Mouse (Mus musculus): ENCODE data around the gene Ankrd34a. TPM values are rescaled to one million over a fixed set of nuclear protein-coding genes. Genes with fewer than 3 reads are reported as not detected.
A peak's percentile ranks its signal among the peaks of the same experiment; 100 is the strongest.

Ankrd34a gene
- polyA plus RNA-seq, 1 experiment from 2014 or later, result 21.9 TPM

GRCm38 (mm10) chr3:96590657-96591056 is 5.8 kb upstream of the Ankrd34a start:
- Histone ChIP-seq H3K4me3 (replicated peaks; ENCODE audit: low read length) (no peak overlapping the region), H3K9me3 (ENCODE audit: control insufficient read depth, low read length) (no peaks in the 10 kb centered on the region), H3K4me2 (ENCODE audit: low read length) (no peak overlapping the region), H3K4me1 (replicated peaks; ENCODE audit: control insufficient read depth, insufficient read depth, low read length) (peaks cover 14% of the 10 kb centered on the region), H3K27me3 (replicated peaks; ENCODE audit: control insufficient read depth, insufficient read depth, low read length) (no peaks in the 10 kb centered on the region), H3K27ac (ENCODE audit: low read length) (no peak overlapping the region), H3K9ac (replicated peaks; ENCODE audit: low read depth, low read length) (no peak overlapping the region), H3K36me3 (ENCODE audit: control insufficient read depth, insufficient read depth) (no peaks in the 10 kb centered on the region)
- 80% methylated on average over 4 of the region's 4 CpGs for WGBS
- no peak for ATAC-seq

DNA sequence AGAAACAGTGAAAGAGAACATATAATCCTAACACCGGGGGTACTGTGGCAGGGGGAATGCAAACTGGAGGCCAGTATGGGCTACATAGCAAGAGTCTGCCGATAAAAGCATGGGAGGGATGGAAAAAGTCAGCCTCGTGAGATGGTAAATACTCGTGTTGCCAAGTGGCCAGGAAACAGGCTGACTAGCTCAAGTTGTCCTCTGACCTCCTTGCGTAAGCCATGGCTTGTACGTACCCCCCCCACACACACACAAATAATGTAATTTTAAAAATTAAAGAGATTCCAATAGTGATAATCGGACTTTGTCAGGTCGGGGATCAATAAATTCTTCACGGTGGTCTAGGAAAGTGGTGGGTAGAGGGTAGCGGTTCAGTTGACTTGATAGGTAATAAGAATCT is 3.1 kb upstream of the Ankrd34a start:
- no peak for ATAC-seq
- peak overlapping the region; percentile 72 for H3K4me2 ChIP-seq (ENCODE audit: low read length)
- H3K9ac ChIP-seq (replicated peaks; ENCODE audit: low read depth, low read length), result peak overlapping the region; percentile 70
- no peaks in the 10 kb centered on the region for H3K36me3 ChIP-seq (ENCODE audit: control insufficient read depth, insufficient read depth)
- no peaks in the 10 kb centered on the region for H3K9me3 ChIP-seq (ENCODE audit: control insufficient read depth, low read length)
- H3K4me1 ChIP-seq (replicated peaks; ENCODE audit: control insufficient read depth, insufficient read depth, low read length), result peaks cover 38% of the 10 kb centered on the region
- H3K27ac ChIP-seq (ENCODE audit: low read length), result peak overlapping the region; percentile 75
- under 1% methylated on average over 10 of the region's 10 CpGs for WGBS
- H3K27me3 ChIP-seq (replicated peaks; ENCODE audit: control insufficient read depth, insufficient read depth, low read length), result no peaks in the 10 kb centered on the region
- peak overlapping the region; percentile 64 for H3K4me3 ChIP-seq (replicated peaks; ENCODE audit: low read length)

GRCm38 (mm10) chr3:96593790-96594560 is 2.5 kb upstream of the Ankrd34a start, which contains the start of gene Polr3gl:
TSS of gene Polr3gl (minus strand) at chr3:96594181.
- Histone ChIP-seq H3K27me3 (replicated peaks; ENCODE audit: control insufficient read depth, insufficient read depth, low read length) (no peaks in the 10 kb centered on the region), H3K9ac (replicated peaks; ENCODE audit: low read depth, low read length) (peak within 1 kb of the TSS; percentile 70), H3K36me3 (ENCODE audit: control insufficient read depth, insufficient read depth) (no peaks in the 10 kb centered on the region), H3K4me1 (replicated peaks; ENCODE audit: control insufficient read depth, insufficient read depth, low read length) (peaks cover 44% of the 10 kb centered on the region), H3K4me3 (replicated peaks; ENCODE audit: low read length) (peak within 1 kb of the TSS; percentile 64), H3K27ac (ENCODE audit: low read length) (peak within 1 kb of the TSS; percentile 75), H3K4me2 (ENCODE audit: low read length) (peak within 1 kb of the TSS; percentile 72), H3K9me3 (ENCODE audit: control insufficient read depth, low read length) (no peaks in the 10 kb centered on the region)
- WGBS, result under 1% methylated on average over 38 of the region's 38 CpGs
- peak; percentile 88 for ATAC-seq

- no peak overlapping the region for H3K4me2 ChIP-seq (ENCODE audit: low read length)
- no peaks in the 10 kb centered on the region for H3K27me3 ChIP-seq (replicated peaks; ENCODE audit: control insufficient read depth, insufficient read depth, low read length)
- no peaks in the 10 kb centered on the region for H3K36me3 ChIP-seq (ENCODE audit: control insufficient read depth, insufficient read depth)
- peaks cover 52% of the 10 kb centered on the region for H3K4me1 ChIP-seq (replicated peaks; ENCODE audit: control insufficient read depth, insufficient read depth, low read length)
- H3K27ac ChIP-seq (ENCODE audit: low read length), result no peak overlapping the region
- no peak overlapping the region for H3K9ac ChIP-seq (replicated peaks; ENCODE audit: low read depth, low read length)
- no peak for ATAC-seq
- 83% methylated on average over 5 of the region's 5 CpGs for WGBS
- no peak overlapping the region for H3K4me3 ChIP-seq (replicated peaks; ENCODE audit: low read length)
- no peaks in the 10 kb centered on the region for H3K9me3 ChIP-seq (ENCODE audit: control insufficient read depth, low read length)
Measured at GRCm38 (mm10) chr3:96594851-96595250, 1.6 kb upstream of the Ankrd34a start.

DNA sequence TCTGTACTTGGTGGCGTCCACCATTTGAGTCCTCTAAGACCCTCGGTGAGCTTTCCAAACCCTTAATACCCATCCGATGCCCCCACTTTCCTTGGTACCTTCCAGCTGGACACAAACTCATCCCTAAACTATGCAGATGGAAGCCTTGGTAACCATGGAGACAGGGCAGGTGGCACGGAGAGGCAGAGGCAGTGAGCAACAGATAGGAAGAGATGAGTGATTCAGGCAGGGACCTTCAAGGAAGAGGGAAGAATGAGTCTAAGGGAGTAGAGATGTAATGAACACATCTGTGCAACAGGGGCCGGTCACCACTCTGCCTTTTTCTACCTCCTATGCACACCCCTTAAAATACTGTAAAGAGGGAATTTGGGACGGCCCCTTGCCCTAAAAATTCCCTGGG is 775 bp upstream of the Ankrd34a start:
- Histone ChIP-seq H3K27ac (ENCODE audit: low read length) (peak overlapping the region; percentile 52), H3K4me1 (replicated peaks; ENCODE audit: control insufficient read depth, insufficient read depth, low read length) (peaks cover 55% of the 10 kb centered on the region), H3K9me3 (ENCODE audit: control insufficient read depth, low read length) (no peaks in the 10 kb centered on the region), H3K9ac (replicated peaks; ENCODE audit: low read depth, low read length) (peak overlapping the region; percentile 75), H3K4me2 (ENCODE audit: low read length) (peak overlapping the region; percentile 99), H3K36me3 (ENCODE audit: control insufficient read depth, insufficient read depth) (no peaks in the 10 kb centered on the region), H3K4me3 (replicated peaks; ENCODE audit: low read length) (peak overlapping the region; percentile 52), H3K27me3 (replicated peaks; ENCODE audit: control insufficient read depth, insufficient read depth, low read length) (no peaks in the 10 kb centered on the region)
- ATAC-seq, result no peak
- 23% methylated on average over 6 of the region's 6 CpGs for WGBS

- no peak for ATAC-seq
- no peaks in the 10 kb centered on the region for H3K9me3 ChIP-seq (ENCODE audit: control insufficient read depth, low read length)
- H3K27ac ChIP-seq (ENCODE audit: low read length), result peak overlapping the region; percentile 52
- 2% methylated on average over 9 of the region's 12 CpGs for WGBS
- peak overlapping the region; percentile 75 for H3K9ac ChIP-seq (replicated peaks; ENCODE audit: low read depth, low read length)
- no peaks in the 10 kb centered on the region for H3K27me3 ChIP-seq (replicated peaks; ENCODE audit: control insufficient read depth, insufficient read depth, low read length)
- H3K4me1 ChIP-seq (replicated peaks; ENCODE audit: control insufficient read depth, insufficient read depth, low read length), result peaks cover 55% of the 10 kb centered on the region
- H3K4me2 ChIP-seq (ENCODE audit: low read length), result peak overlapping the region; percentile 99
- no peaks in the 10 kb centered on the region for H3K36me3 ChIP-seq (ENCODE audit: control insufficient read depth, insufficient read depth)
- peak overlapping the region; percentile 52 for H3K4me3 ChIP-seq (replicated peaks; ENCODE audit: low read length)
Measured at GRCm38 (mm10) chr3:96596855-96597254, 419 bp downstream of the Ankrd34a start.

DNA sequence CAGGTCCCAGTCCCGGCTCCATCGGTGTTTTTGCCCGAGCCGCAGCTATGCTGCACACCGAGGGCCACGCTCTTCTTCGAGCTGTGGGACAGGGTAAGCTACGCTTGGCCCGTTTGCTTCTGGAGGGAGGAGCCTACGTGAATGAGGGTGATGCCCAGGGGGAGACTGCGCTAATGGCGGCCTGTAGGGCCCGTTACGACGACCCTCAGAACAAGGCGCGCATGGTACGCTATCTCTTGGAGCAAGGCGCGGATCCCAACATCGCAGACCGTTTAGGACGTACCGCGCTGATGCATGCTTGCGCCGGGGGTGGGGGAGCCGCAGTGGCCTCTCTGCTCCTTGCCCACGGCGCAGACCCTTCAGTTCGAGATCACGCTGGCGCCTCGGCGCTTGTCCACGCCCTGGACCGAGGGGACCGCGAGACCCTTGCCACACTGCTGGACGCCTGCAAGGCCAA is 1.0 kb downstream of the Ankrd34a start:
- WGBS, result under 1% methylated on average over 40 of the region's 40 CpGs
- Histone ChIP-seq H3K9me3 (ENCODE audit: control insufficient read depth, low read length) (no peaks in the 10 kb centered on the region), H3K4me3 (replicated peaks; ENCODE audit: low read length) (peak overlapping the region; percentile 52), H3K4me1 (replicated peaks; ENCODE audit: control insufficient read depth, insufficient read depth, low read length) (peaks cover 59% of the 10 kb centered on the region), H3K4me2 (ENCODE audit: low read length) (peak overlapping the region; percentile 99), H3K27ac (ENCODE audit: low read length) (peak overlapping the region; percentile 52), H3K36me3 (ENCODE audit: control insufficient read depth, insufficient read depth) (no peaks in the 10 kb centered on the region), H3K9ac (replicated peaks; ENCODE audit: low read depth, low read length) (peak overlapping the region; percentile 75), H3K27me3 (replicated peaks; ENCODE audit: control insufficient read depth, insufficient read depth, low read length) (no peaks in the 10 kb centered on the region)
- ATAC-seq, result no peak

DNA sequence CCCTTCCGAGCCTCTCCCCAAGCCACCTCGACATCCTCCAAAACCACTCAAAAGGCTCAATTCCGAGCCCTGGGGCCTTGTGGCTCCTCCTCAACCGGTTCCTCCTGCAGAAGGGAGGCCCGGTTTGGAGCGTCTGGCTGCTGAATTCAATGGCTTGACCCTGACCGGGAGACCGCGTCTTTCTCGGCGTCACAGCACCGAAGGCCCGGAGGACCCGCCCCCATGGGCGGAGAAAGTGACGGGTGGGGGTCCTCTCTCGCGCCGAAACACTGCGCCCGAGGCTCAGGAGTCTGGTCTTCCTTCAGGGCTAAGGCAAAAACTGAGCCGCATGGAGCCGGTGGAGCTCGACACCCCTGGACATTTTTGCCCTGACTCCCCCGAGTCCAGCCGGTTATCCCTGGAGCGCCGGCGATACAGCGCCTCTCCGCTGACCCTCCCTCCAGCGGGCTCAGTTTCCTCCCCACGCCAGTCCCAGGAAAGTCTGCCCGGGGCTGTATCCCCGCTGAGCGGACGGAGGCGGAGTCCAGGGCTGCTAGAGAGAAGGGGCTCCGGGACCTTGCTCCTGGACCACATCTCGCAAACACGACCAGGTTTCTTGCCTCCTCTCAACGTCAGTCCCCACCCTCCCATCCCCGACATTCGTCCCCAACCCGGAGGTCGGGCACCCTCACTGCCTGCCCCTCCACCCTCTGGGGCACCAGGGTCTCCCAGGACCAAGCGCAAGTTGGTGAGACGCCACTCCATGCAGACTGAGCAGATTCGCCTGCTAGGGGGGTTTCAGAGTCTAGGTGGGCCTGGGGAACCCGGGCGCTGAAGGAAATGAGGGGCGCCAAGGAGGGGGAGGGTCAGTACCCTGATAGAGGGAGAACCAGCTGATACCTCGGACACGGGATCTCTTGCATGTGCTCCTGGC is 2.0 kb downstream of the Ankrd34a start:
- 3% methylated on average over 54 of the region's 54 CpGs for WGBS
- peaks cover 62% of the 10 kb centered on the region for H3K4me1 ChIP-seq (replicated peaks; ENCODE audit: control insufficient read depth, insufficient read depth, low read length)
- no peaks in the 10 kb centered on the region for H3K9me3 ChIP-seq (ENCODE audit: control insufficient read depth, low read length)
- H3K4me2 ChIP-seq (ENCODE audit: low read length), result peak overlapping the region; percentile 99
- H3K36me3 ChIP-seq (ENCODE audit: control insufficient read depth, insufficient read depth), result no peaks in the 10 kb centered on the region
- ATAC-seq, result no peak
- no peaks in the 10 kb centered on the region for H3K27me3 ChIP-seq (replicated peaks; ENCODE audit: control insufficient read depth, insufficient read depth, low read length)
- H3K27ac ChIP-seq (ENCODE audit: low read length), result no peak overlapping the region; the same call in 1 of the 2 replicates
- H3K4me3 ChIP-seq (replicated peaks; ENCODE audit: low read length), result peak overlapping the region; percentile 52
- H3K9ac ChIP-seq (replicated peaks; ENCODE audit: low read depth, low read length), result peak overlapping the region; percentile 75

GRCm38 (mm10) chr3:96599069-96599393 is 2.6 kb downstream of the Ankrd34a start:
- Histone ChIP-seq H3K27ac (ENCODE audit: low read length) (no peak overlapping the region), H3K4me1 (replicated peaks; ENCODE audit: control insufficient read depth, insufficient read depth, low read length) (peaks cover 68% of the 10 kb centered on the region), H3K4me3 (replicated peaks; ENCODE audit: low read length) (no peak overlapping the region; the same call in 1 of the 2 replicates), H3K9ac (replicated peaks; ENCODE audit: low read depth, low read length) (no peak overlapping the region), H3K27me3 (replicated peaks; ENCODE audit: control insufficient read depth, insufficient read depth, low read length) (no peaks in the 10 kb centered on the region), H3K4me2 (ENCODE audit: low read length) (peak overlapping the region; percentile 99), H3K36me3 (ENCODE audit: control insufficient read depth, insufficient read depth) (no peaks in the 10 kb centered on the region), H3K9me3 (ENCODE audit: control insufficient read depth, low read length) (no peaks in the 10 kb centered on the region)
- WGBS, result 46% methylated on average over 8 of the region's 8 CpGs
- no peak for ATAC-seq

Measured in forebrain, embryonic 16.5 days (tissue).